Mouse (Mus musculus): ENCODE measurements around the gene Rab6b.

DNA sequence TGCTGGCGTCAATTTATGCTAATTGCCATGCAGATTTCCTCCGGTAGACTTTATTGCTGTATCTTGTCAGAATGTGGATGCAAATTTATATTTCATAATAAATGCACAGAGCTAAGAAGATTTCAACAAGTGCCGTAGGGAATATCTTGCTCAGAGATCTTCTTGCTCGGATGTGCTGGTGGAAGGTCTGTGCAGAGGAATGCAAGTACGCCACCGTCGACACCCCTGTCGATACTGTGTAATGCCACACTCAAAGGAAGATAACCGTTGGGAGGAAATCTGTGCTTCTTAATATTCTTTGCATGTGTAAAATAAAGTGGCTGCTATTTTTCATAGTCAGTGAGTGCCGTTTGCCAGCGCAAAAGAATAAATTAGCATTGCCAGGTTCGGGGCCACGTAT lies 35.5 kb downstream of the Rab6b start:
- TF ChIP-seq CTCF (IDR thresholded peaks at IDR 0.05; ENCODE audit: low read depth) (no peak), EP300 (IDR thresholded peaks at IDR 0.05; ENCODE audit: low read depth) (no peak)
